Mouse (Mus musculus): Measurements from ENCODE around the gene Ccdc162. TPM values are rescaled to one million over a fixed set of nuclear protein-coding genes. Genes with fewer than 3 reads are reported as not detected.
"Not testable (repeated sequence)": the region's sequence is repeated elsewhere in the genome, so short reads cannot be mapped to it uniquely, and the experiment has no call there.

The Ccdc162 gene
- total RNA-seq, 1 experiment: 0.40 TPM

GRCm38 (mm10) chr10:41665498-41665897, 50.9 kb downstream of the Ccdc162 start:
- H3K27ac ChIP-seq (ENCODE audit: insufficient read depth, low read depth, low read length, poor library complexity, severe bottlenecking): no peak overlapping the region
- no peak for DNase-seq (ENCODE audit: low read depth, low spot score)
- in situ Hi-C loops (cut with MboI; ENCODE audit: low sequenced_read_pairs in 2 of 2, unreplicated experiment in 2 of 2): no loop called here
- no peak overlapping the region for H3K4me3 ChIP-seq (ENCODE audit: insufficient read depth in 1 of 2, low read depth in 1 of 2, low read length in 2 of 2, poor library complexity in 1 of 2, severe bottlenecking in 1 of 2)
- no peaks in the 10 kb centered on the region for H3K9me3 ChIP-seq (ENCODE audit: control insufficient read depth, insufficient read depth, low read depth, low read length)
- no peak overlapping the region for H3K9ac ChIP-seq (ENCODE audit: insufficient read depth, low read depth, low read length, poor library complexity, severe bottlenecking)
- TF ChIP-seq ZC3H11A (IDR thresholded peaks at IDR 0.05; ENCODE audit: borderline replicate concordance, low read depth, low read length): no peak
- TF ChIP-seq HCFC1 (IDR thresholded peaks at IDR 0.05; ENCODE audit: borderline replicate concordance, insufficient read depth, low read length): no peak
- no peak for TF ChIP-seq CHD2 (IDR thresholded peaks at IDR 0.05; ENCODE audit: low read depth, low read length)
- TF ChIP-seq MAFK (IDR thresholded peaks at IDR 0.05; ENCODE audit: insufficient read depth, low read depth, low read length): no peak
- no peak for TF ChIP-seq ZNF384 (IDR thresholded peaks at IDR 0.05; ENCODE audit: low read depth, low read length)
- no peaks in the 10 kb centered on the region for H3K36me3 ChIP-seq (ENCODE audit: control insufficient read depth, insufficient read depth, low read length, poor library complexity, severe bottlenecking)
- H3K4me1 ChIP-seq (ENCODE audit: control insufficient read depth in 2 of 2, insufficient read depth in 2 of 2, low read length in 2 of 2, poor library complexity in 1 of 2): peaks cover 0 to 3% of the 10 kb centered on the region in 2 experiments; a peak in 1 of 4 replicates

GRCm38 (mm10) chr10:41659671-41660070, 56.8 kb downstream of the Ccdc162 start:
- H3K9me3 ChIP-seq (ENCODE audit: control insufficient read depth, insufficient read depth, low read depth, low read length); DNase-seq (ENCODE audit: low read depth, low spot score); H3K9ac ChIP-seq (ENCODE audit: insufficient read depth, low read depth, low read length, poor library complexity, severe bottlenecking); H3K4me3 ChIP-seq (ENCODE audit: insufficient read depth in 1 of 2, low read depth in 1 of 2, low read length in 2 of 2, poor library complexity in 1 of 2, severe bottlenecking in 1 of 2); H3K27ac ChIP-seq (ENCODE audit: insufficient read depth, low read depth, low read length, poor library complexity, severe bottlenecking); in situ Hi-C loops (cut with MboI; ENCODE audit: low sequenced_read_pairs in 2 of 2, unreplicated experiment in 2 of 2); H3K4me1 ChIP-seq (ENCODE audit: control insufficient read depth in 2 of 2, insufficient read depth in 2 of 2, low read length in 2 of 2, poor library complexity in 1 of 2); H3K36me3 ChIP-seq (ENCODE audit: control insufficient read depth, insufficient read depth, low read length, poor library complexity, severe bottlenecking): not testable (repeated sequence)
- 0 out of 2 replicates have a peak, but pooled peaks have one; percentile 41 for TF ChIP-seq MAFK (IDR thresholded peaks at IDR 0.05; ENCODE audit: insufficient read depth, low read depth, low read length)

GRCm38 (mm10) chr10:41655684-41656083, 60.8 kb downstream of the Ccdc162 start:
- H3K27ac ChIP-seq (ENCODE audit: insufficient read depth, low read depth, low read length, poor library complexity, severe bottlenecking); in situ Hi-C loops (cut with MboI; ENCODE audit: low sequenced_read_pairs in 2 of 2, unreplicated experiment in 2 of 2); H3K9ac ChIP-seq (ENCODE audit: insufficient read depth, low read depth, low read length, poor library complexity, severe bottlenecking); DNase-seq (ENCODE audit: low read depth, low spot score); H3K4me1 ChIP-seq (ENCODE audit: control insufficient read depth in 2 of 2, insufficient read depth in 2 of 2, low read length in 2 of 2, poor library complexity in 1 of 2); H3K9me3 ChIP-seq (ENCODE audit: control insufficient read depth, insufficient read depth, low read depth, low read length); H3K36me3 ChIP-seq (ENCODE audit: control insufficient read depth, insufficient read depth, low read length, poor library complexity, severe bottlenecking); H3K4me3 ChIP-seq (ENCODE audit: insufficient read depth in 1 of 2, low read depth in 1 of 2, low read length in 2 of 2, poor library complexity in 1 of 2, severe bottlenecking in 1 of 2): not testable (repeated sequence)

- no peak overlapping the region for H3K4me3 ChIP-seq (ENCODE audit: insufficient read depth in 1 of 2, low read depth in 1 of 2, low read length in 2 of 2, poor library complexity in 1 of 2, severe bottlenecking in 1 of 2)
- H3K27ac ChIP-seq (ENCODE audit: insufficient read depth, low read depth, low read length, poor library complexity, severe bottlenecking): no peak overlapping the region
- DNase-seq (ENCODE audit: low read depth, low spot score): no peak
- TF ChIP-seq CHD2 (IDR thresholded peaks at IDR 0.05; ENCODE audit: low read depth, low read length): no peak
- no peak for TF ChIP-seq HCFC1 (IDR thresholded peaks at IDR 0.05; ENCODE audit: borderline replicate concordance, insufficient read depth, low read length)
- no peak for TF ChIP-seq MAFK (IDR thresholded peaks at IDR 0.05; ENCODE audit: insufficient read depth, low read depth, low read length)
- TF ChIP-seq ZC3H11A (IDR thresholded peaks at IDR 0.05; ENCODE audit: borderline replicate concordance, low read depth, low read length): no peak
- TF ChIP-seq ZNF384 (IDR thresholded peaks at IDR 0.05; ENCODE audit: low read depth, low read length): no peak
- no peaks in the 10 kb centered on the region for H3K9me3 ChIP-seq (ENCODE audit: control insufficient read depth, insufficient read depth, low read depth, low read length)
- no peak overlapping the region for H3K9ac ChIP-seq (ENCODE audit: insufficient read depth, low read depth, low read length, poor library complexity, severe bottlenecking)
- H3K4me1 ChIP-seq (ENCODE audit: control insufficient read depth in 2 of 2, insufficient read depth in 2 of 2, low read length in 2 of 2, poor library complexity in 1 of 2): no peaks in the 10 kb centered on the region
- in situ Hi-C loops (cut with MboI; ENCODE audit: low sequenced_read_pairs in 2 of 2, unreplicated experiment in 2 of 2): no loop called here
- no peaks in the 10 kb centered on the region for H3K36me3 ChIP-seq (ENCODE audit: control insufficient read depth, insufficient read depth, low read length, poor library complexity, severe bottlenecking)
These were observed 63.4 kb downstream of the Ccdc162 start for GRCm38 (mm10) chr10:41652988-41653387.

- H3K36me3 ChIP-seq (ENCODE audit: control insufficient read depth, insufficient read depth, low read length, poor library complexity, severe bottlenecking): no peaks in the 10 kb centered on the region
- DNase-seq (ENCODE audit: low read depth, low spot score): no peak
- H3K4me3 ChIP-seq (ENCODE audit: insufficient read depth in 1 of 2, low read depth in 1 of 2, low read length in 2 of 2, poor library complexity in 1 of 2, severe bottlenecking in 1 of 2): no peak overlapping the region
- TF ChIP-seq HCFC1 (IDR thresholded peaks at IDR 0.05; ENCODE audit: borderline replicate concordance, insufficient read depth, low read length): no peak
- no peak for TF ChIP-seq CHD2 (IDR thresholded peaks at IDR 0.05; ENCODE audit: low read depth, low read length)
- no peak for TF ChIP-seq ZC3H11A (IDR thresholded peaks at IDR 0.05; ENCODE audit: borderline replicate concordance, low read depth, low read length)
- TF ChIP-seq ZNF384 (IDR thresholded peaks at IDR 0.05; ENCODE audit: low read depth, low read length): no peak
- no peak for TF ChIP-seq MAFK (IDR thresholded peaks at IDR 0.05; ENCODE audit: insufficient read depth, low read depth, low read length)
- H3K4me1 ChIP-seq (ENCODE audit: control insufficient read depth in 2 of 2, insufficient read depth in 2 of 2, low read length in 2 of 2, poor library complexity in 1 of 2): no peaks in the 10 kb centered on the region
- no peaks in the 10 kb centered on the region for H3K9me3 ChIP-seq (ENCODE audit: control insufficient read depth, insufficient read depth, low read depth, low read length)
- in situ Hi-C loops (cut with MboI; ENCODE audit: low sequenced_read_pairs in 2 of 2, unreplicated experiment in 2 of 2): no loop called here
- H3K9ac ChIP-seq (ENCODE audit: insufficient read depth, low read depth, low read length, poor library complexity, severe bottlenecking): no peak overlapping the region
- no peak overlapping the region for H3K27ac ChIP-seq (ENCODE audit: insufficient read depth, low read depth, low read length, poor library complexity, severe bottlenecking)
These were observed 64.2 kb downstream of the Ccdc162 start for GRCm38 (mm10) chr10:41652094-41652775.

Measured in ES-E14 (cell line).